Mouse (Mus musculus) small intestine, adult 2 months (tissue): ENCODE data around the gene Olfml2a. TPM values are rescaled to one million over a fixed set of nuclear protein-coding genes. Genes with fewer than 3 reads are reported as not detected.

Experiments used
- H3K27ac ChIP-seq: fragments of 200-500 bp; 2 replicates; pipeline ENCODE4 v1.5.1; 2012; ENCODE audit warnings: low read depth, low read length, control low read depth, inconsistent platforms; ENCODE audit not compliant: insufficient read depth
- H3K27me3 ChIP-seq: fragments of 200-500 bp; 2 replicates; pipeline ENCODE4 v1.6.1; 2012; ENCODE audit warnings: mild to moderate bottlenecking, moderate library complexity, low read length, inconsistent platforms; ENCODE audit not compliant: control insufficient read depth, insufficient read depth
- H3K36me3 ChIP-seq: fragments of 200-500 bp; 2 replicates; pipeline ENCODE4 v1.6.1; 2012; ENCODE audit warnings: mild to moderate bottlenecking, low read length, control low read depth, inconsistent platforms; ENCODE audit not compliant: control insufficient read depth, insufficient read depth
- H3K4me1 ChIP-seq: fragments of 200-500 bp; 2 replicates; pipeline ENCODE4 v1.6.1; 2012; ENCODE audit warnings: low read length, inconsistent platforms, mixed read lengths; ENCODE audit not compliant: control insufficient read depth, insufficient read depth, insufficient read length
- H3K4me3 ChIP-seq: fragments of 200-500 bp; 2 replicates; pipeline ENCODE4 v1.5.1; 2012; ENCODE audit warnings: low read depth, mild to moderate bottlenecking, control low read depth, inconsistent platforms, low read length, moderate library complexity
- CTCF ChIP-seq: fragments of 200-500 bp; IDR thresholded peaks from 2 replicates; pipeline ENCODE4 v1.5.1; 2012; ENCODE audit warnings: low read depth, mild to moderate bottlenecking, control low read depth, inconsistent platforms, low read length, moderate library complexity, mixed read lengths; ENCODE audit not compliant: insufficient replicate concordance, insufficient read length; ENCODE audit errors: extremely low read depth
- POLR2A ChIP-seq: fragments of 200-500 bp; IDR thresholded peaks from 2 replicates; pipeline ENCODE4 v1.6.1; 2012; ENCODE audit warnings: low read depth, mild to moderate bottlenecking, control low read depth, inconsistent platforms, low read length, moderate library complexity
- WGBS: fragments of 180-500 bp; shearing (Covaris S2); methylation state at CpG from one replicate; pipeline ENCODE4 v1.1.7; 2018; 5-methylcytosine and 5-hydroxymethylcytosine counted together
- polyA plus RNA-seq: library from polyadenylated mRNA; depleted of rRNA; stranded (reverse); fragments of >200 nt; gene quantifications from 2 replicates; pipeline ENCODE4 v1.2.3, GENCODE M21; 2012

Gene Olfml2a
- polyA plus RNA-seq, 1 experiment = 1.5 TPM

- 56% methylated on average over 3 of the region's 3 CpGs for WGBS
- no peak for TF ChIP-seq CTCF
- no peak for TF ChIP-seq POLR2A
- Histone ChIP-seq H3K4me3 (no peak overlapping the region), H3K27ac (no peak overlapping the region), H3K4me1 (peaks cover 12% of the 10 kb centered on the region), H3K27me3 (no peaks in the 10 kb centered on the region), H3K36me3 (no peaks in the 10 kb centered on the region)
Observed at GRCm38 (mm10) chr2:38986580-38986979, 54.8 kb downstream of the Olfml2a start.

- H3K36me3 ChIP-seq = no peaks in the 10 kb centered on the region
- peaks cover 17% of the 10 kb centered on the region for H3K4me1 ChIP-seq
- no peak overlapping the region for H3K4me3 ChIP-seq
- WGBS = 16% methylated on average over 1 of the region's 1 CpGs
- TF ChIP-seq CTCF (no peak), POLR2A (no peak)
- no peak overlapping the region for H3K27ac ChIP-seq
- H3K27me3 ChIP-seq = no peaks in the 10 kb centered on the region
Observed at GRCm38 (mm10) chr2:38987371-38987770, 55.6 kb downstream of the Olfml2a start.

GRCm38 (mm10) chr2:38987803-38988510 lies 56.2 kb downstream of the Olfml2a start:
- H3K4me3 ChIP-seq = no peak overlapping the region
- WGBS = 74% methylated on average over 6 of the region's 6 CpGs
- H3K27me3 ChIP-seq = no peaks in the 10 kb centered on the region
- no peak overlapping the region for H3K27ac ChIP-seq
- H3K36me3 ChIP-seq = no peaks in the 10 kb centered on the region
- peaks cover 23% of the 10 kb centered on the region for H3K4me1 ChIP-seq
- no peak for TF ChIP-seq CTCF
- no peak for TF ChIP-seq POLR2A

GRCm38 (mm10) chr2:38988929-38989328 lies 57.2 kb downstream of the Olfml2a start:
- H3K27ac ChIP-seq = no peak overlapping the region
- H3K27me3 ChIP-seq = no peaks in the 10 kb centered on the region
- H3K4me3 ChIP-seq = no peak overlapping the region
- H3K36me3 ChIP-seq = no peaks in the 10 kb centered on the region
- WGBS = 92% methylated on average over 2 of the region's 2 CpGs
- H3K4me1 ChIP-seq = peaks cover 26% of the 10 kb centered on the region
- no peak for TF ChIP-seq CTCF
- TF ChIP-seq POLR2A = no peak

- H3K27me3 ChIP-seq = no peaks in the 10 kb centered on the region
- H3K36me3 ChIP-seq = no peaks in the 10 kb centered on the region
- TF ChIP-seq POLR2A = no peak
- no peak for TF ChIP-seq CTCF
- peaks cover 22% of the 10 kb centered on the region for H3K4me1 ChIP-seq
- no peak overlapping the region for H3K4me3 ChIP-seq
- H3K27ac ChIP-seq = no peak overlapping the region
- WGBS = 15% methylated on average over 4 of the region's 4 CpGs
Observed at GRCm38 (mm10) chr2:38992004-38992403, 60.2 kb downstream of the Olfml2a start.

GRCm38 (mm10) chr2:38992452-38992851 lies 60.7 kb downstream of the Olfml2a start:
- TF ChIP-seq POLR2A = no peak
- no peak for TF ChIP-seq CTCF
- no peak overlapping the region for H3K4me3 ChIP-seq
- H3K27me3 ChIP-seq = no peaks in the 10 kb centered on the region
- no peak overlapping the region for H3K27ac ChIP-seq
- H3K36me3 ChIP-seq = no peaks in the 10 kb centered on the region
- 23% methylated on average over 4 of the region's 4 CpGs for WGBS
- peaks cover 22% of the 10 kb centered on the region for H3K4me1 ChIP-seq

- H3K27me3 ChIP-seq = no peaks in the 10 kb centered on the region
- TF ChIP-seq CTCF (peak; percentile 100), POLR2A (no peak; the same call in 1 of the 2 replicates)
- H3K27ac ChIP-seq = peak within 1 kb of the TSS; percentile 83
- H3K4me1 ChIP-seq = peaks cover 22% of the 10 kb centered on the region
- peak within 1 kb of the TSS; percentile 71 for H3K4me3 ChIP-seq
- WGBS = 11% methylated on average over 33 of the region's 33 CpGs
- H3K36me3 ChIP-seq = peaks cover 19% of the 10 kb centered on the region
Observed at GRCm38 (mm10) chr2:38997386-38998374, 65.9 kb downstream of the Olfml2a start, which contains the start of gene Wdr38. Gene Wdr38 (plus strand): TSS chr2:38997476.
